Mouse (Mus musculus) left cerebral cortex, adult 18-20 months (tissue): ENCODE measurements around the gene Ankrd35. TPM values are rescaled to one million over a fixed set of nuclear protein-coding genes. Genes with fewer than 3 reads are reported as not detected.
"Not testable (repeated sequence)": the region's sequence is repeated elsewhere in the genome, so short reads cannot be mapped to it uniquely, and the experiment has no call there.

Experiments
- DNase-seq, 2 experiments: peaks; one replicate each; pipeline ENCODE4 v3.0.0; 2021 to 2022; ENCODE audit warnings: low spot score in 2 of 2, mixed read lengths in 1 of 2
- long read RNA-seq, 2 experiments: library from polyadenylated mRNA; stranded (forward); transcript quantifications; one replicate each; pipeline ENCODE4 v2.0.0; 2021
- total RNA-seq, 2 experiments: library from RNA; stranded (reverse); gene quantifications; 2 replicates each; pipeline ENCODE4 v1.2.3; 2021

The Ankrd35 gene
- total RNA-seq, result 1 to 10 TPM; 8.1 to 9.0 TPM
- long read RNA-seq, experiment 1, full-length matches to known transcripts, result 2 of 16 reads
- long read RNA-seq, experiment 1, partial matches to known transcripts, result 8 of 16 reads
- long read RNA-seq, experiment 1, other reads (novel, unspliced or antisense), result 6 of 16 reads
- long read RNA-seq, experiment 2, partial matches to known transcripts, result 9 of 17 reads
- long read RNA-seq, experiment 2, other reads (novel, unspliced or antisense), result 8 of 17 reads

- peak; percentile 68 to 69 for DNase-seq
Observed at GRCm38 (mm10) chr3:96669727-96670468, at the start of gene Ankrd35. Ankrd35 (plus strand) TSS chr3:96670131.

GRCm38 (mm10) chr3:96623201-96623600 is 46.7 kb upstream of the Ankrd35 start:
- no peak for DNase-seq

- DNase-seq, result peak; percentile 96 to 98
Observed at GRCm38 (mm10) chr3:96629729-96630600, 40.0 kb upstream of the Ankrd35 start, which contains the start of gene Rbm8a. Rbm8a (plus strand) TSS chr3:96629933.

- no peak for DNase-seq
Observed at GRCm38 (mm10) chr3:96632058-96632457, 37.9 kb upstream of the Ankrd35 start.

- DNase-seq, result no peak
Observed at GRCm38 (mm10) chr3:96634015-96634414, 35.9 kb upstream of the Ankrd35 start.

- DNase-seq, result peak; percentile 89 to 92
Observed at GRCm38 (mm10) chr3:96634928-96635879, 34.7 kb upstream of the Ankrd35 start, which contains the start of the genes Pex11b and Gm42957. Pex11b (plus strand) TSS chr3:96635376. Gm42957 (plus strand) TSS chr3:96635474.

GRCm38 (mm10) chr3:96635906-96636305 is 34.0 kb upstream of the Ankrd35 start:
- DNase-seq, result no peak

GRCm38 (mm10) chr3:96636448-96636847 is 33.5 kb upstream of the Ankrd35 start:
- no peak for DNase-seq

- peak; percentile 61 to 69 for DNase-seq
Observed at GRCm38 (mm10) chr3:96639219-96639618, 30.7 kb upstream of the Ankrd35 start.

- peak; percentile 28 to 36 for DNase-seq
Observed at GRCm38 (mm10) chr3:96645018-96645649, 24.8 kb upstream of the Ankrd35 start, which contains the start of gene Itga10. Itga10 (plus strand) TSS chr3:96645584.

- DNase-seq, result no peak
Observed at GRCm38 (mm10) chr3:96647365-96647764, 22.6 kb upstream of the Ankrd35 start.

GRCm38 (mm10) chr3:96660901-96661300 is 9.0 kb upstream of the Ankrd35 start:
- DNase-seq, result no peak

GRCm38 (mm10) chr3:96662731-96663316 is 7.1 kb upstream of the Ankrd35 start:
- no peak for DNase-seq

GRCm38 (mm10) chr3:96663432-96664239 is 6.3 kb upstream of the Ankrd35 start:
- DNase-seq, result peak; percentile 92 to 93

- not testable (repeated sequence) for DNase-seq
Observed at GRCm38 (mm10) chr3:96665732-96666363, 4.1 kb upstream of the Ankrd35 start.

- DNase-seq, result no peak
Observed at GRCm38 (mm10) chr3:96666916-96667315, 3.0 kb upstream of the Ankrd35 start.

GRCm38 (mm10) chr3:96667316-96667715 is 2.6 kb upstream of the Ankrd35 start:
- no peak for DNase-seq
